Mouse (Mus musculus): ENCODE measurements at regions not wholly inside any gene's neighbourhood (a gene's known extent, or its start where the extent isn't known, plus 50 kb on each side); places are given as distances from the start of the nearest gene placed in this dataset.
A peak's percentile ranks its signal among the peaks of the same experiment; 100 is the strongest.
"Not testable (repeated sequence)": the region's sequence is repeated elsewhere in the genome, so short reads cannot be mapped to it uniquely, and the experiment has no call there.

GRCm38 (mm10) chr14:104827404-104827803 lies 305.0 kb upstream of the Rnf219 start:
- DNase-seq = no peak

- peak; percentile 5 to 41 for DNase-seq
Observed at GRCm38 (mm10) chr14:104824926-104825325, 302.5 kb upstream of the Rnf219 start.

- no peak for DNase-seq
Observed at GRCm38 (mm10) chr14:104824224-104824623, 301.8 kb upstream of the Rnf219 start.

- DNase-seq = no peak
Observed at GRCm38 (mm10) chr14:104821903-104822573, 299.6 kb upstream of the Rnf219 start.

GRCm38 (mm10) chr14:104819106-104819505 lies 296.7 kb upstream of the Rnf219 start:
- DNase-seq = peak; percentile 25 to 33

- peak; percentile 88 to 93 for DNase-seq
Observed at GRCm38 (mm10) chr14:104813977-104814584, 291.6 kb upstream of the Rnf219 start.

- peak; percentile 16 to 54 for DNase-seq
Observed at GRCm38 (mm10) chr14:104812006-104812405, 289.6 kb upstream of the Rnf219 start.

- no peak for DNase-seq
Observed at GRCm38 (mm10) chr14:104805332-104805731, 282.9 kb upstream of the Rnf219 start.

- no peak for DNase-seq
Observed at GRCm38 (mm10) chr14:104796348-104796965, 274.0 kb upstream of the Rnf219 start.

GRCm38 (mm10) chr14:104789346-104789745 lies 266.9 kb upstream of the Rnf219 start:
- DNase-seq = no peak

GRCm38 (mm10) chr14:104785066-104785465 lies 262.6 kb upstream of the Rnf219 start:
- DNase-seq = peak; percentile 29 to 30

GRCm38 (mm10) chr14:104769938-104770337 lies 247.5 kb upstream of the Rnf219 start:
- DNase-seq = no peak

GRCm38 (mm10) chr14:104734213-104734612 lies 211.8 kb upstream of the Rnf219 start:
- no peak for DNase-seq

GRCm38 (mm10) chr14:104732036-104732435 lies 209.6 kb upstream of the Rnf219 start:
- DNase-seq = no peak

GRCm38 (mm10) chr14:104731319-104731995 lies 209.0 kb upstream of the Rnf219 start:
- DNase-seq = no peak

- DNase-seq = not testable (repeated sequence)
Observed at GRCm38 (mm10) chr14:104715651-104716050, 193.2 kb upstream of the Rnf219 start.

- DNase-seq = no peak
Observed at GRCm38 (mm10) chr14:104702283-104702893, 179.9 kb upstream of the Rnf219 start.

GRCm38 (mm10) chr14:104698962-104699361 lies 176.5 kb upstream of the Rnf219 start:
- DNase-seq = no peak

GRCm38 (mm10) chr14:104695101-104695500 lies 172.7 kb upstream of the Rnf219 start:
- peak; percentile 54 to 65 for DNase-seq

- no peak for DNase-seq
Observed at GRCm38 (mm10) chr14:104694174-104694803, 171.8 kb upstream of the Rnf219 start.

- no peak for DNase-seq
Observed at GRCm38 (mm10) chr14:104692616-104693015, 170.2 kb upstream of the Rnf219 start.

- peak; percentile 61 to 75 for DNase-seq
Observed at GRCm38 (mm10) chr14:104688440-104688839, 166.0 kb upstream of the Rnf219 start.

Measured in cerebellum, postnatal 10 days (tissue).